Mouse (Mus musculus) v-Abl transformed pro-B cells (cell line): Measurements from ENCODE around the gene Pax7.

ENCODE experiments used
- in situ Hi-C, 2 experiments: fragments of 400-800 bp; cut with MboI; formaldehyde crosslinking; loops; one replicate each; pipeline ENCODE4 v1.15.1; 2025; ENCODE audit not compliant: unreplicated experiment in 2 of 2

The Pax7 gene

DNA sequence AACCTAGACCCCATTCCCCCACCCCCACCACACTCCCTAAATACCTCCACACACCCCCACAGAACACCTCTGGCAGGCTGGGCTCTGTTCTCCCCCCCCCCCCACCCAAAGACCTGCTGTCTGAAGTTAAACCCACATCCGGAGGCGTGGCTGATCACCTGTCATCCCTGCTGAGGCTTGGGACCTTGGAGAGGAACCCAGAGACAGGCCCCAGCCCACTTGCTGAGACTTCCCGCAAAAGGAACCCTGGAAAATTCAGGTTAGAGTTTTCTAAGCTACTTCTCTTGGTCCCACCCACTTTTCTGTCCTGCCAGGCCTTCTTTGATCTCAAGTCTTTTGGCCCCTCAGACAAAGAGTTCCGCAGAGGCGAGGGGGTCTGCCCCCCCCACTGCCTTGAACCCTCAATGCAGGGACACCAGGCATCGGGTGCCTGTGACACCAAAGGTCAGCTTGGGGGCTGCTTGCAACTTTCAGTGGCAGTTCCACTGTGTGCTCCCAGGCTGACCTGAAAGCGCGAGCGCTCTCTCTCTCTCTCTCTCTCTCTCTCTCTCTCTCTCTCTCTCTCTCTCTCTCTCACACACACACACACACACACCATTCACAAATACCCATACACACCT lies 13.8 kb downstream of the Pax7 start:
- in situ Hi-C loops: no loop called here

DNA sequence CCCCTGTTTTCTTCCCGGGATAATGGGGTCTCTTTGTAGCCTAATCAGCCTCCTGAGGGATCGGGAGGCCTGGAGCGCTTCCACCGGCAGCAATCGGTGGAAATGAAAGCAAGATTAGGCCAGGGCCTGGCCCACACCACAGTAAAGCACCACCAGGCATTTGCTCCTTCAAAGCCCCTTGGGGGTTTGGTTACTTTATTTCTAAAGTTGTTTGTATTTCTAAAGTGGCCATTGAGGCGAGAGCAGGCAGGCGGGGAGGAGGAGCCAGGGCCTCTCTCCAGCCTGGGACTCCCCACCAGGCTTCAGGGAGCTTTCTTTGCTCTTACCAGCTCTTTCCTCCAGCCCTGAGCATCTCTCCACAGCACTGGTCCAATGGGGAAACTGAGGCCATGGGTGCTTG lies 15.2 kb downstream of the Pax7 start:
- in situ Hi-C loops: no loop called here

GRCm38 (mm10) chr4:139813371-139813960 lies 19.9 kb downstream of the Pax7 start:
- in situ Hi-C loops: no loop called here

DNA sequence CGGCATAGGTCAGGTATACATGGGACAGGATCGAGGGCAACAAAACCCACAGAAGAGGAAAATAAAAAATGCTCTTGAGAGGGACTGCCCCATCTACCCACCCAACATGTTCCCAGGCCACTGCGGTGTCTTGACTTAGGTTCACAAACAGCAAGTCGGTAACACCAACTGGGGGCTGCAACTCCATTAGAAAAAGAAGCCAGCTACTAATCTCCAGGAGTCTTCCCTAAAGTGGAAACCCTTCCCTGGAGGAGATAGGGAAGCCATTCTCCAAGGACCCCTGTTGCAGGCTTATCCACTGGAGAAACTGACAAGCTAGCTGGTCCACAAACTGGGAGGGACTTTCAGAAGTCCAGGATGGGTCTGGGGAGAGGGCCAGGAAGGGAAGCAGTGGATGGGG lies 21.4 kb downstream of the Pax7 start:
- in situ Hi-C loops: no loop called here

GRCm38 (mm10) chr4:139811475-139811874 lies 21.9 kb downstream of the Pax7 start:
- in situ Hi-C loops: no loop called here

DNA sequence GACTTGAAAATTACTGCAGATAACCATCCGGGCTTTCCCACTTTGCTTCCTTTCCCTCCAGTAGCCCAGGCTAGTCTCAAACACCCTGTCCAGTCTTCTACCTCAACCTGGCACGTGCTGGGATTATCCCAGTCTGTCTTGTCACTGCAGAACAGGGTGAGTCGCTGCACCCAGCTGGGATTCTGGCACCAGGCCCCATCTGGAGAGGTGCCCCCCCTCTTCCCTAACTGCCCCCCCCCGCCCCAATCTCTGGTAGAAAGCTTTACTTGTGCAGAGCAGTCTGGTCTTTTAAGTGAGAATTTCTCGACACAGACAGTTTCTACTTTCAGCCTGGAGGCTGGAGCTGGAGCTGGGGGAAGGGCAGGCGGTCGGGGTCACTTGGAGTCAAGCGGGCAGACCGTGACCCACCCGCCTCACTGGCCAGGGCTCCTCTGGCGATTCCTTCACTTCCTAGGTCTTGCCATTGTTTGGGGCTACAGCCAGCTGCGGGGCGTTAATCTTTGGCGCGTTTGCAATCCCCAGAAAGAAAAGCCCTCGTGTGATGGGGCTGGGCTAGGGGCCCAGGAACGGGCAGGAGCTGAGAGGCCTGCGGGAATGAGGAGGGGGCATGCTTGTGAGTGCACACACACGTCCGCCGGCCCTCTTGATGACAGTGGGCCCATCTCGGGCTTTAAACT lies 22.4 kb downstream of the Pax7 start:
- in situ Hi-C loops: no loop called here

DNA sequence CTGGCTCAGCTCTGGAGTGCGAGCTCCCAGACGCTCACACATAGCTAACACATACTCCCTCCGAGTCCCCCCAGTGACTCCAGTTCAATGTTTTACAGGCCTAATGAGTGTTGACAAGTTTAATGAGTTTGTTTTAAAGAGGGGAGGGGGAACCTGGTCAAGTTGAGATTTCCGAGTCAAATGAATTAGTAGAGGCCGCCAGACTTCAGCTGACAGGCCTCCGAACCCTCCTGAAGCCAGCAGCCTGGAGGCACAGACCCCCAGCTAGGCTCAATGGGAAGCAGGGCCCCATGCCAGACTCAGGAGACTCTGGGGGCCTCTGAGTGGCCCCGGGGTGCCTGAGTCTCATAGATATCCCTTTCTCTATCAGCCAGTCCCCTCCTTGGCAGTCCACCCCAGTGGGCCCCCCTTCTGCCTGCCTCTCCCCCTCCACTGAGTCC lies 23.9 kb downstream of the Pax7 start:
- in situ Hi-C loops: no loop called here

- in situ Hi-C loops: no loop called here
These were observed 25.5 kb downstream of the Pax7 start for GRCm38 (mm10) chr4:139807820-139808219.

- in situ Hi-C loops: no loop called here
These were observed 26.0 kb downstream of the Pax7 start for GRCm38 (mm10) chr4:139807191-139807808.

DNA sequence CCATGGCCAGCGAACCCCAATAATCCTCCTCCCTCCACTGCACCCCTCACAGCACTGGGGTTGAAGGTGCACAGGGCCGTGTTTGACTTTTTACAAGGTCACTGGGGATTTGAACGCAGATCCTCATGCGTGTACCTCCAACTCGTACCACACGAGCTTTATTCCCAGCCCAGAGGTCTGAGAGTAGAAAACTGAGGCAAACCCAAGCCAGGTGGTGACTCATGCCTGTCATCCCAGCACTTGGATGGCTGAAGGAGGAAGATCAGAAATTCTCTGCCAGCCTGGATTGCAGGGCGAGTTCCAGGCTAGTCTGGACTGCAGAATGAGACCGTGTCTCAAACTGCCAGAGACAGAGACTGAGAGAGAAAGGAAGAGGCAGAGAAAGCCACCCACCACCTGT lies 28.4 kb downstream of the Pax7 start:
- in situ Hi-C loops: no loop called here

GRCm38 (mm10) chr4:139803981-139804380 lies 29.3 kb downstream of the Pax7 start:
- in situ Hi-C loops: no loop called here

GRCm38 (mm10) chr4:139799436-139800100 lies 33.8 kb downstream of the Pax7 start:
- in situ Hi-C loops: no loop called here

- in situ Hi-C loops: no loop called here
These were observed 36.0 kb downstream of the Pax7 start for GRCm38 (mm10) chr4:139797344-139797743.

- in situ Hi-C loops: no loop called here
These were observed 37.2 kb downstream of the Pax7 start for GRCm38 (mm10) chr4:139796115-139796514.

DNA sequence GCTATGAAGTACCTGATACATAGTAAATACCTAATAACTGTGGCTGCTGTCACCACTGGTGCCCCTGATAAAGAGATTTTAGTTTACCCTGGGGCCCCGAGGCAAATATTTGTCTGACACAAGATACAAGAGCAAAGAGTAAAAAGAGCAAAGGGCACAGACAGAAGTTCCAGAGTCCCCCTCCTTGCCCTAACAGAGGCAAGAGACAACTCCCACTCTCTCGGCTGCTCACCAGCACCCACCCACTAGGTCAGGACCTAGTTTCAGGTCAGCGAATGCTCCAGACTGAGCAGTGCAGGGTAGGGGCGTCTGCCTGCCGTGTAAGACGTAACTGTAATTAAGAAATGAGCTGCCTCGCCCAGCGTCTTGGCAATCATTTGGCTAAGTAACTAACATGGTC lies 42.2 kb downstream of the Pax7 start:
- in situ Hi-C loops: no loop called here

DNA sequence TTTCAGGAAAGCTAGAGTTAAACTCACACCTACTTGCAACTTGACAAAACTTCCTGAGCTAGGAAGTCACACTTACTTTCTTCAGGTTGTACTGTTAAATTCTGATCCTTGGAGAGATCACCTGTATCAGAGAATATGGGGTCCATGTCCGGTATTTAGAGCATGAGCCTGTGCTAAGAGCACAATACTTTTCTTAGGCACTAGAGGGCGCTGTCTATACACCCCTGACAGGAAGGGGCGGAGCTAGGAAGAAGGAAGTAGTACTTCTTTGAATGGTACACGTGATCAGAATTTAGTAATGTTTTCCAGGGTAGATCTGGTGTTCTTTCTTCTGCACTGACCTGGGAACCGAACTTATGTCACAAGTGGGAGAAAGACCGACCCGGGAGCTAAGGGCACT lies 43.6 kb downstream of the Pax7 start:
- in situ Hi-C loops: no loop called here

- in situ Hi-C loops: no loop called here
These were observed 50.3 kb downstream of the Pax7 start for GRCm38 (mm10) chr4:139782926-139783467.

- in situ Hi-C loops: no loop called here
These were observed 62.1 kb downstream of the Pax7 start for GRCm38 (mm10) chr4:139771125-139771631.

- in situ Hi-C loops: no loop called here
These were observed 65.5 kb downstream of the Pax7 start for GRCm38 (mm10) chr4:139767823-139768222.

- in situ Hi-C loops: no loop called here
These were observed 66.1 kb downstream of the Pax7 start for GRCm38 (mm10) chr4:139767115-139767718.
